Mouse (Mus musculus) adrenal gland, adult (tissue): ENCODE measurements at regions not wholly inside any gene's neighbourhood (a gene's known extent, or its start where the extent isn't known, plus 50 kb on each side); places are given as distances from the start of the nearest gene placed in this dataset.

Experiments
- DNase-seq, 2 experiments: peaks; one replicate each; pipeline ENCODE4 v3.0.0; 2022 to 2023; ENCODE audit warnings: low spot score in 1 of 2; ENCODE audit not compliant: inconsistent age in 2 of 2

DNA sequence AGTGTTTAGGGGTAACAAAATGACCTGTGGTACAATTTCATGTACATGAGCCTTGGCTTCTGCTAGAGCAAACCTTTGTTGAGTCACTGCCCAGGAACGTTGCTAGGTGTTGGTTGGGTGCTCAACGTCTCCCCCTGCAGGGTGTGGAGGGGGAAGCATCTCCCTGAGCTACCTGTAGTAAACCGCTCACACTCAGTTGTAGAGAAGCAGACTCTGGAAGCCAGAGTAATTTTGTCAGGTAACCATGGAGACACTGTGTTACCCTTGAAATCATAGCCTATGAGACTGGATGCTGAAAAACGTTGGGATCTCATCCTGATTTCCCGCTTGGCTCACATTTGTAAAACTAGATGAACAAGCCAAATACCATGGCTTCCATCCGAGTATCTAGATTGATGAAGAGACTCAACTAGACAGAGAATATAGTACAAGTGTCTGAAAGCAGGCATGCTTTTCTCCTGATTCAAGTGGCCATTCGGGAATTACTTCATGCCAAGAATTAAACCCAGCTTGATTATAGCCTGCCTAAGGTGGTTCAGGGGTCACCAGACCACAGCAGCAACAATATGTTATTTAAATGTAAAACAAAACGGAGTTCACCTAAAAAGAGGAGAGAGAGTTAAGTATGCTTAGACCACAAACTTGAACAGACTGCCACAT, 63.7 kb upstream of the Ctla4 start:
- peak; percentile 63 to 88 for DNase-seq

DNA sequence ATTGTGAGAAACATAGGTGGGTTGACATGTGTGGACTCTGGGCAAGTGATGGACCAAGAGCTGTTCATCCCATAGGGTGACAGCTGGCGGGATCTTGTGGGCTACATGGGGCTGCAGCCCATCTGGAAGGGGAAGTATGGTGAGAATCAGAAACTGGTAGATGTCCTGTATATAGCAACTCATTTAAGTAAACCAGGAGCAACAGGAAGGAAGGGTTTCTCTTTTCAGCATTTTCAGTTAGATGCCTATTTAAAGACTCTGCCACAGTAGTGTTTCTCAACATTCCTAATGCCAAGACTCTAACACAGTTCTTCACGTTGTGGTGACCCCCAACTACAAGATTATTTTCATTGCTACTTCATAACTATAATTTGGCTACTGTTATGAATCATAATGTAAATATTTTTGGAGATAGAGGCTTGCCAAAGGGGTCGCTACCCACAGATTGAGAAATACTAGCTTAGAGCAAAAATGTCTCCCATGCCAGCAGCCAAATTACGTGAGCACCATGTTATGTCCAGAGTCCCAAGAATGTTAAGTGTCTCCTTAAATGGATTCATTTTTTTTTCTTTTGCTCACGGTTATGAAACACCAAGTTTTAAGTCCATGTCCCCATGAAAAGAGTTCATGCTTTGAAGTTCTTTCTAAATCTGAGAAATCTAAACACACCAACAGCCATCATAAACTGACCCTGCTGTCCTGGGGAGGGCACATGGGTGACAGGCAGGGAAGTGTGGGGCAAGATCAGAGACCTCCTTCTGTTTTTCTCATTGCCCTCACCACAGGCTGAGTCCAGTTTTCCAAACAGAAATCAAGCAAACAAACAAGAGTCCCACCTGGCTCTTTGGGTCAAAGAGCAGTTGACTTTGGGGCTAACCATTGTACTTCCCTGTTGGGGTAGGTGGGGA, 62.3 kb upstream of the Ctla4 start:
- DNase-seq = no peak

DNA sequence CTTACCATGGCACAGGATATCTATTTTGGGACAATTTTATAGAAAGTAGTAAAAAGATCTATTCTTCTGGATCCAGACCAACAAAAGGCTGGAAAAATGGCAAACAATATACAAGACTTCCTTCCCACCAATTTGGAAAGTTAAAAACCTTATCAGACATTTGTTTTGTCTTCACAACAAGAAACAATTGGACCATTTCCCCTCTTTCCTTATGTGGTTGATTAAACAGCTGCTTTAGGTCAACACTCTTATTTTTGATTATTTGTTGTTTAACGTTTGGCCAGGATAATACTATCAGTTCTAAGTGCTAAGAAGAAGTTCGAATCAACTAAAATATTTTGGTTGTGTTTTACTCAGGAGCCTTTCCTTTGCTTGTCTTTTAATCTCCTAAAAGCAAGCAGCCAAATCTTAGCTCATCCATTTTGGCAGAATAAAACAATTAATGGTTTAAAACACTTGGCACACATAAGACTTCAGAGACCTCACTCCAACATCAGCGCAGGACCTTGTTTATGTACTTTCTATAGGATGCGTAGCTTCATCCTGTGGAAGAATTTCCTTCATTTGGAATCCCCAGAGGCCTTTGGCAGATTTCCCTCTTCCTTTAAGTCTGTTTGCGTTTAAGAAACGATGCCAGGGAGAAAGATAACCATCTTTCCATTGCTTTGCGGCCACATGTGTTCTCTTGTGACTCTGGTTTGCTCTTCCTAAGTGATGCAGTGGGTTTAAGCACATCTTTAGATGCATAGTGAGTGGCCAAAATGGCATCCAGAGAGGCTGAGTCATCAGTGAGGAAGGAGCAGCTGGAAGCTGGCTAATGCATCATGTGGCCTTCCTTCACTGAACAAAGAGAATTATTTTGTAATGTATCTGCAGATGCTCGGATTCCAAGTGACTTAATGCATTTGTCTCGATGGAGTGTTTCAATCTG, 61.3 kb upstream of the Ctla4 start:
- DNase-seq = peak in 1 of 2 experiments; percentile 54

DNA sequence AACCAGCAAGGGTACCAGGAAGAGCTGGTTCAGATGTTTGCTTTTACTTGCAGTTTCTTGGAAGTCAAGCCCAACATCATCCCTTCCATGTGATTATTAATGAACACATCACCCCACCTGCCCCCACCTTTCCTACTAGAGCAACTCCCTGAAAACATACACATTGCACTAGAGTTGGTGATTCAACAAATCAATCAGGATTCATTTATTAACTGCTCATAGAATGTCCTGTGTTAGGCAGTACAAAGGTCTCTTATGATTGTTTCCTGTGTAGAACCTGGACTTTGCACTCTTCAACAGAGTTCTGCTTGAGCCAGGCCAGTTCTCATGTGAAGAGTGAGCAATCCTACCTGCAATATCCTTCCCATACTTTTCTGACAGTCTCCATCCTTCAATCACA, 59.8 kb upstream of the Ctla4 start:
- DNase-seq = no peak

DNA sequence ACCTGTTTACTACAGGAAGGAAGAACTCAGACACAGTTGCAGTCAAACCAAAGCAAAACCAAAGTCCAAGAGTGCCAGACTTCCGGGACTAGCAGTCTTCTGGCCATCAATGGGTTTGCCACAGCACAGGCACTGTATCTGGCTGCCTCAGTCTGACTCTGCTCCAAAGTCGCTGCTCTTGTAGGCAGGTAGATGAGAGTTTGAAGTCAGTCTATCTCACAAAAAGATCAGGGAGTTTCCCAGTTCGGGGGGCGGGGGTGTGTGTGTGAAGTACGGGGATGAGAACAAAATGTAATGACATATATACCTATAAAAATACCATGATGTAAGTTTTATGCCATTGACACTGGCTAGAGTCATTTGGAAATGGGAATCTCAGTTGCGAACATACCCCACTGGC, 58.6 kb upstream of the Ctla4 start:
- DNase-seq = no peak

DNA sequence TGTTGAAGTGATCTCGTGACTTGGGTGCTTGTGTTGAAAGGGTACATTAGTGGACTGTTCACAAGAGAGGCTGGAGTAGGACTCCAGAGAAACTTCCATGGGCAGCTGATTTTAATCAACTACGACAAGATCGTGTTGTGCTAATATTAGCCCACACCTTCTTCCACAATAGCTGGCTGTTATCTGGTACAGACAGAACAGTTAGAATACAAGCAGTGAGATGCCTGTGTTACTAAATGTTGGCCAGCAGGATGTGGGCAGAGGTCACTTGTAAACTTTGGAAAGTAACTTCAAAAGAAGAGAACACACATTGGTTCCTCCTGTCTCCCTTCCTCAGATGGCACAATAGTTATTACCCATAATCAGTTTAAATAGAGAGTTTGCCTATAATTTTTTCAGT, 57.0 kb upstream of the Ctla4 start:
- DNase-seq = no peak

GRCm38 (mm10) chr1:60833668-60834067, 53.1 kb upstream of the Ctla4 start:
- DNase-seq = no peak
